Mouse (Mus musculus) lung, postnatal 36 days (tissue): ENCODE measurements around the gene Fasn.
"Not testable (repeated sequence)": the region's sequence is repeated elsewhere in the genome, so short reads cannot be mapped to it uniquely, and the experiment has no call there.

Source experiments
- DNase-seq: peaks from one replicate; pipeline ENCODE4 v3.0.0; 2022; ENCODE audit warnings: mixed read lengths

Gene Fasn

DNA sequence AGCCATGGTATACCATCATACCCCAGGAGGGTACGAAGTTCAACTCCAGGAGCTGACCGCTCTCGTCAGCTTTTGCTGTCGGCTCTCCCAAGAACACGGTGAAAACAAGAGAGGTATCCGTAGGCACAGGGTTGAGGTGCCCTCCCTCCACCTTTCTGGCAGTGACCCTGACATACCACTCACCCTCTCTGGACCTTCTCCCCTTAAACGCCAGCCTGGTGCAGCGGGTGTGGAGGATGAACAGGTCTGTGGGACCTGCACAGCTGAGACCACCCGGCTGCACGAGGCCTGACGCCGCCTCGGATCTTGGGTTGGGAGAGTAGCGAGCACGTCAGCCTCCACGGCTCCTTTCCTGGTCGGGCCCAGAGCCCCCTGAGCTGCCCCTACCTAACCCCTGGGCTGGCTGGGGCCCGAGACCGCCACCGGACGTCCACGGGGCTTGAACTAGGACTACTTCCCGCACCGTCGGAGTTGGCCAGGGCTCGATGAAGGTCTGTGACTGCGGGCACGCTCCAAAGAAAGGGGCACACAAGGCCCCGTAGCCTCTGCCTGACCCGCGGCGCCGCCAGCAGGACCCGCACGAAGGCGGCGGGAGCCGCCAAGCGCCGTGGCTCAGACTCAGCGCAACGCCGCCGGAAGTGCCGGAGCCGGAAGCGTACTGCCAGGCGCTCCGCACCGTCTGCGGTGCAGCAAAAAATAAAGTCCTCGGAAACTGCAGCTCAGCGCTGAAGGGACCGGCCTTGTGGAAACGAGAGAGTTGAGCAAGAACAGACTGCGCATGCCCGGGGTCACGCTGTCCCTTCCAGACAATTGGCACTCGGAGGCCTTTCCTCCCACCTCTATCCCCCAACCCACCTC lies 28.4 kb downstream of the Fasn start, which contains the start of gene Dus1l:
Gene Dus1l, minus strand, starts transcription at position 648 of the 858 bp plus-strand sequence.
- DNase-seq = peak; percentile 97

DNA sequence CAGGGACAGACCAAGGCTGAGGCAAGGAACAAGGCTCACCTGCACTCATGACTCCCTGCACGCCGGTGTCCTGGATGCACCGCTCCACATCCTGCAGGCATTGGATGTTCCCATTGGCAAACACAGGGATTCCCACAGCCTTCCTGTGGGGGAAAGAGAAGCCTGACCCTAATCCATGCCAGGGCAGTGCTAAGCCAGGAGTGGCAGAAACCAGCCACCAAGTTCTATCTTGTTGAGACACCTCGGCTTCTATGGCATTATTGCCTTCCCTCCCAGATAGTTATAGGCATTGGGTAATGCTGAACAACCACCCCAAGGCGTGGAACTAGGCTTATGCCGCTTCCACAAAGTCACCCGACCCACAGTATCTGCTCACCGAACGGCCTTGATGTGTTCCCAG lies 31.7 kb downstream of the Fasn start:
- no peak for DNase-seq

DNA sequence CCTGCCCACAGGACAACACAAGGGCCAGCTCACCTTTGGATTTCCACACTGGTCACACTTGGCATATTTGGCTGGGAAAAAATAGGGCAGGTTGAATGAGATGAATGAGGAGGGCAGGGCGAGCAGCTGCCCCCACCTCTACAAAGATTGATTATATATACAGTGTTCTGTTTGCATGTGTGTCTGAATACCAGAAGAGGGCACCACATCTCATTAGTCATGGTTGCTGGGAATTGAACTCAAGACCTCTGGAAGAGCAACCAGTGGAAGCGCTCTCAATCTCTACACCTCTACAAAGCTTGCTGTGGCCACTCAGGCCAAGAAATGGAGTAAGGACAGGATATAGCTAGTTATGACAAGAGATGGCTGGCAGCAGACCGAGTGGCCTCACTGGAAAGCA lies 34.5 kb downstream of the Fasn start:
- no peak for DNase-seq

DNA sequence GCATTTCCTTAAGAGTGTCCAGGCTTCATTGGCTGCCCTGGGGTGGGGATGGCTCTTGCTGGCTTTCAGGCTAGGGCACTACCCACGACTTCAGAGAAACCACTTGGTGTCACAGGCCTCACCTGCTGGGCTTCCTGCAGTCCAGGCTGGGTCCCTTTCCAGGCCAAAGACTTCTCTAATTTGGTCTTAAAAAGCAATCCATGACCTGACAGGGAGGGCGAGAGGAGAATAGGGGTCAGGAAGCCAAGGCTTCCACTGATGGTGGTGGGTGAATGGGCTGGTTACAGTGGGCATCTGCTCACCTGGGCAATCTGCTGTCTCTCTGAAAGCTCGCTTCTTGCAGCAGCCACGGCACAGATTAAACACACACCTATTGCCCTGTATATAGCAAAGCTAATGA lies 35.0 kb downstream of the Fasn start:
- DNase-seq = no peak

DNA sequence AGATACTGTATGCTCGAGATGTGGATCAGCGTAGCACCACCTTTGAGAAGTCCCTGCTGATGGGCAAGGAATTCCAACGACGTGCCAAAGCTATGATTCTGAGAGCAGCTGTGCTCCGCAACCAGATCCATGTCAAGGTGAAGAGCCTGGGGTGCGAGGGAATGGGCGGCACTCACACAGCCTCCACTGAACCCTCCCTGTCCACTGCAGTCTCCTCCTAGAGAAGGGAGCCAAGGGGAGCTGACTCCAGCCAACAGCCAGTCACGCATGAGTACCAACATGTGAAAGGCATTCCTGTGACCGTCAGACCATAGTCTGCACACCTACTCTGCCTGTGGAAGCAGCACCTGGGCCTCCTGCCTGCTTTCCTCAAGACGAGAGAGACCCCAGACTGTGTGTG lies 35.9 kb downstream of the Fasn start:
- DNase-seq = not testable (repeated sequence)

DNA sequence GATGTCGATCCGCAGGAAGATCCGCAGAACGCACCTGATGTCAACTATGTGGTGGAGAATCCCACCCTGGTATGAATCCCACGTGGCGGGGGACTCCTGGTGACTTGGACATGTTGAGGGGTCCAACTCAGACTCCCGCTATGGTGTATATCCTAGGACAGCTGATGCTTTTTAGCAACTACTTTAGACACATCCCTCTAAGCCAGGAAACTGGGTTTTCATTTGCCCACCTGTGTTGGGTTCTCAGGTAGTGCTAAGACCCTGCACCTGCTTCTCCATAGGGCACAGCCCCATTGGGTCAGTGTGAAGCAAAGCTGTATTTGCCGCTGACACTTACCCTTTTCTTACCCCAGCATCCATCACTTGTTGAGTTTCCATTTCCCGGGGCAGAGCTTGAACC lies 39.2 kb downstream of the Fasn start:
- DNase-seq = no peak

DNA sequence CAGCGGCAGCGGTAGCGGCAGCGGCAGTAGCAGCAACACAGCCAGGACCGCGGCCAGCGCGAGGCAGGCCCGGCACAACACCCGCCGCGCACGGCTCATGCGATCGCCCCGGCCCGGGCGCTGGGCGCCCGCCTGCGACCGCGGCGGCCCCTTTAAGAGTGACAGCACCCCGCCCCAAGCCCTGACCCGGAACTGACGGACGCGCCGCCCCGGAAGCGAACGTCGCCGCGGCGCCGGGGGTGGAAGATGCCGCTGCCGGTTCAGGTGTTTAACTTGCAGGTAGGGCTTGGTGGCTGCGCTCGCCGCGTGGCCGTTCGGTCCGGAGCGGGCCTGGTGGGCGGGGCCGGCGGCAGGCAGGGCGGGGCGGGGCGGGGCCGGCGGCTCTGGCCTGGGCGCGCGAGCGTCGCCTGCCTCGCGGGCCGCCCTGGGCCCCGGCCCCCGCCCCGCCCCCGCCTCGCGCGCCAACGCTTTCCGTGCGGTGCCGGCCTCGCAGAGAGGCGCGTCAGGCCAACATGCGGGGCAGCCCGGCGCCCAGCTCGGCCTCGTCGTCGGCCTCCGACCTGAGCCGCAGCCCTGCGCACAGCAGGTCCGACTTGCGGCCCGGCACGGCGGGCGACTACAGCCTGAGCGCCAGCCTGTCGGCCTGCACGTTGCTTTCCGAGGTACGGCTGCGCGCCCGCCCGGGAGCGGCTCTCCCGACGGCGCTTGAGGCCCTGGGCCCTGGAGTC lies 40.1 kb downstream of the Fasn start, which contains the start of the genes Rfng and Gps1:
Gene Rfng, minus strand, starts transcription at position 144 of the 728 bp plus-strand sequence.
Gene Gps1, plus strand, starts transcription at position 209 of the 728 bp plus-strand sequence.
- peak; percentile 86 for DNase-seq

DNA sequence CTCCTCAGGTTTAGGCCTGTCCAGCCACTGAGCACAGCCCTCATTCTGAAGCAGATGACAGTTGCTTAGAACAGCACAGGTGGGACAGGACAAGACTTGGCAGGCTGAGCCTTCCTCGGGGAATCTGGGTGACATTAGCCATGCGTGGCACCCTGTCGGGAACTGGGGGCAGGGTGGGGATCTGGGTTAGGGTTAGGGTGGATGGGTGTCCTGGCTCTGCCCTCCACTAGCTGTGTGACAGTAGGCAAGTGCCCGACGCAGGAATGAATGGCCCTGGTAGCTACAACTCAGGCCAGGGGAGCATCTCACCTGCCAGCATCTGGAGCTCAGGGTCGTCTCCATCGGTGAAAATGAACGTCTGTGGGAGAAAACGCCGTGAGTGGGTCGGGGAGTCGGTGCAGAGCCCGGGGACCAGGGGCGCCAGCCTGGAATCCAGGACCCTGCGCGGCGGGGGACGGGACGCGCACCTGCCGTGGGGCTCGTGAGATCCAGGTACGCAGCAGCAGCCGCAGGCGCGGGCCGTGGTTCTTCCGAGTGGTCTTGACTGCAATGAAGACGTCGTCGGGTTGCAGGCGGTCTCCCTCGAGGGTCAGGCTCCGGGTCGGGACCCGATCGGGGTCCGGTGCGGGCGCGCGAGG lies 40.8 kb downstream of the Fasn start:
- no peak for DNase-seq

DNA sequence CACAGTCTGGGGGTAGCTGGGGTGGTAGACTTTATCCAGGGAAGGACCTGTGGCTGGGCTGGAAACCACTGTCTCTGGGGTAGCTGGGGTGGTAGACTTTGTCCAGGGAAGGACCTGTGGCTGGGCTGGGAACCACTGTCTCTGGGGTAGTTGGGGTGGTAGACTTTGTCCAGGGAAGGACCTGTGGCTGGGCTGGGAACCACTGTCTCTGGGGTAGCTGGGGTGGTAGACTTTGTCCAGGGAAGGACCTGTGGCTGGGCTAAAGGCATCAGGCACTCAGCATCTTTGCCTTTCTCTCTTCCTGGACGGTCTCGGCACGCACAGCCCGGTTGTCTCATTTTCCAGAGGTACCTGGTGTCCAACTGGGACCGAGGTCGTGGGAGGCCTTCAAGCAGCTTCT lies 43.0 kb downstream of the Fasn start:
- not testable (repeated sequence) for DNase-seq

DNA sequence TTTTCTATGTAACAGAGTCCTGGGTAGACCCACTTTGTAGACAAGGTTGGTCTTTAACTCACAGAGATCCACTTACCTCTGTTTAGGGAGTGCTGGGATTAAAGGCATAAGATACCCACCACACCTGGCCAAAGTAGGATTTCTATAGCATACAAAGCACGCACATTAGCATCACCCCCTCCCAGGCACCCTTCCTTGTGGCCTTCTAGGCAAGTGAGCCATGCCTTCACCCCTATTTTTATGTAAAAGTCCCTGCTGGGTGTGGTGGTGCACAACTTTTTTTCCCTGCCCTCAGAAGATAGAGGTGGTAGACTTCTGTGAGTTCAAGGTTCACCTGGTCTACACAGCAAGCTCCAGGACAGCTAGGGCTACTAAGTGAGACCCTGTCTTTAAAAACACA lies 44.5 kb downstream of the Fasn start:
- no peak for DNase-seq

DNA sequence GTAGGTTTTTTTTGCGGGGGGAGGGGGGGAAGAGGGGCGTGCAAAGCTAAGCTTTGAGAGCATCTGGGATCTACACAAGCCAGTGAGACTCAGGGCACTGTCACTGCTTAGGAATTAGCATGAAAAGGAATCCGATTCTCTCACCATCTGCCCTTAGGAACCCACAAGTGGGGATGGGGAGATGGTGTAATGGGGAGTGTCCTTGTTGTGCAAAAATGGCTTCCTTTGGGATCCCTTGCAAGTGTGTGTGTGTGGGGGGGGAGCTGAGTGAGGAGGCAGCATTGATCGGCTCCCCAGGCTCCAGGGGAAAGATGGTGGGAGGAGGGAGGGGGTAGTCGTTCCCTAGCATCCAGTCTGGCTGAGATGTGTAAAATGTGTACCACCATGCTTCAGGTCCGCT lies 47.2 kb downstream of the Fasn start:
- DNase-seq = no peak

DNA sequence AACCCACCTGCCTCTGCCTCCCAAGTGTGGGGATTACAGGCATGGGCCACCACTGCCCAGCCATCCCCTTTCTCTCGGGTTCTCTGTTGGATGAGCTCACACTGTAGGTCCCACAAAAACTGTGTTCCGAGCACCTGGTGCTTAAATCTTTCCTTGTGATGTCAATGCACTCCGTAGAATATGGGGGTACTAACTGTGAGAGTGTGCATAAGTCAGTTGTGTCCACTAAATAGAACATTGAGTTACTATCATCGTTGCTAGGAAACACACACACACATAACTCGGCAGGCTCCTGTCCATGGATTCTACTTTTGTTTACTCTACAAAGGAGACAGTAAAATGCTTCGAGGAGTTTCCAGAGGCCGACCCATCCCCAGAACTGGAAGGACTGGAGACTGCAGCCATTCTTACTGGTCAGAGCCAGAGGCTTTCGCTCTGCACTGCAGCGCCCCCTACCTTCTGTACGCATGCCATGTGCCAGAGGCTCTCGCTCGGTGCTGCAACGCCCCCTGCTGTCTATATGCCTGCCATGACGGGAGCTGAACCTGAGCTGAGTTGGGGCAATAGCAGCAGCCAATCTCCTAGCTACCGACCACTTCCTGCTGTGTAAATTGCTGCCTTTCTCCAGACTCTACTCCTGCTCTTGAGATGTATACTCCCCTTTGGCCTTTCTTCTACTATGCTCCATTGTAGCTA lies 48.4 kb downstream of the Fasn start:
- peak; percentile 96 for DNase-seq

DNA sequence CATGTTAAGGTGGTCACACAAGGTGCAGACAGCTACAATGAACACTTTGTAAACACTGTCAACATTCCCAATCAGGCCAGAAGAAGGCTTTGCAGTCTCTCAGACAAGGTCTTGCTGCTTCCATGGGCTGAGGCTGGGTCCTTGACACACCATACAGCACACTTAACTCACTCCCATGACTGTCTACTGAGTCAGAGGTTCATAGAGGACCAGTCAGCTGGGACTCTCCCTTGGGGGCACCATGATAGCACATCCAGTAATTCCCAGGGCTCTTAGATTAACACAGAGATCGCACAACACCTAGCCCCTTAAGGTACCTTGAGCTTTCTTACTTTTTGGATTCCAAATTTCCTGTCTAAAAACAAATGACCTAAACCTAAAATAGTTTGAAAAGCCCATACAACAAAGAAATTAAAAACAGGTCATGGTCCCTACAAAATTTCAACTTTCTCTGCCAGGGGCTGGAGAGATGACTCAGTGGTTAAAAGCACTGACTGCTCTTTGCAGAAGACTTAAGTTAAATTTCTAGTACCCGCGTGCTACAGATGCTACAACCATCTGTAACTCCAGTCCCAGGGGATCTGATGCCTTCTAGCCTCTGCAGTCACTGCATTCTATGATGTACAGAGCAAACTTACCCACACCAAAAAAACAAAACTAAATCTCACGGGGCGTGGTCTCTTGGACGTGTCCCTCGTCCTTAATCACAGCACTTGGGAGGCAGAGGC lies 50.7 kb downstream of the Fasn start:
- DNase-seq = no peak

DNA sequence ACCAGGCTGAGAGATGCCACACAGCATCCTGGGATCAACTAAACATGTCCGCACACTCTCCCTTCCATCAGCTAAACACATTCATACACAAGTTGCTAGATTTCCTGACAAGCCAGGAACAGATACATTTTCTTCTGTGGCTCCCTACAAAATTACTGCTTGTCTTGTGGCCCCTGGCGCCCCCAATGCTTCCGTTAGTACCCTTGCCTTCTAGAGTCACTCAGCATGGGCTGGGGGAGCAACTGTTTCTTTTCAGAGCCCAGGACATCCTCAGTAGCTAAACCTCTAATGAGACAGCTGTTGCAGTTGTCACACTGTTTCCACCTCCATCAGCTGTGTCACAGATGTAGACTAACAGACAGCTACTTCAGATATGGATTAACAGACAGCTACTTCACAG lies 51.6 kb downstream of the Fasn start:
- no peak for DNase-seq

DNA sequence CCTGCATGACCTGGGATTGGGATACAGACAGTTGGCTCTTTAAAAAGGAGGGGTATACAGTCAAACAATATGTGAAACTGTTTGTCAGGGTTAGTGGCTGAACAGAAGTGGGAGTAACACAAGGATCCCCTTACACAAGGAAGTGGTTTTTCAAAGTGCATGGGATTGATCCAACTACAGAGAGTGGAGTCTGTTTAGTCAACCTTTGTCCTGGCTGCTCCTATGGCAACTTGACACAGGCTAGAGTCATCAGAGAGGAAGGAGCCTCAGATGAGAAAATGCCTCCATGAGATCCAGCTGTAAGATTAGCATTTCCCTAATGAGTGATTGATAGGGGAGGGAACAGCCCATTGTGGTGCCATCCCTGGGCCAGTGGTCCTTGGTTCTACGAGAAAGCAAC lies 56.1 kb downstream of the Fasn start:
- peak; percentile 58 for DNase-seq

DNA sequence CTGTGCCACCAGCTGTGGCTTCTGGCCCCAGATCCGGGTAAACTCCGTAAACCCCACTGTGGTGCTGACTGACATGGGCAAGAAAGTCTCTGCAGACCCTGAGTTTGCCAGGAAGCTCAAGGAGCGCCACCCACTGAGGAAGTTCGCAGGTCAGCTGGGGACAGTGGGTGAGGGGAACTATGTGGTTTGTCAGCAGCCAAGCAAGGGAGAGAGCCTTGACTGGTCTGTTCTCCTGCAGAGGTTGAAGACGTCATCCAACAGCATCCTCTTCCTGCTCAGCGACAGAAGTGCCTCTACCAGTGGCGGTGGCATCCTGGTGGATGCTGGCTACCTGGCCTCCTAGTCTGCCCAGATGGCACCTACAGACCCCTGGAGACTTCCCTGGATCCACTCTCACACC lies 57.3 kb downstream of the Fasn start:
- not testable (repeated sequence) for DNase-seq

DNA sequence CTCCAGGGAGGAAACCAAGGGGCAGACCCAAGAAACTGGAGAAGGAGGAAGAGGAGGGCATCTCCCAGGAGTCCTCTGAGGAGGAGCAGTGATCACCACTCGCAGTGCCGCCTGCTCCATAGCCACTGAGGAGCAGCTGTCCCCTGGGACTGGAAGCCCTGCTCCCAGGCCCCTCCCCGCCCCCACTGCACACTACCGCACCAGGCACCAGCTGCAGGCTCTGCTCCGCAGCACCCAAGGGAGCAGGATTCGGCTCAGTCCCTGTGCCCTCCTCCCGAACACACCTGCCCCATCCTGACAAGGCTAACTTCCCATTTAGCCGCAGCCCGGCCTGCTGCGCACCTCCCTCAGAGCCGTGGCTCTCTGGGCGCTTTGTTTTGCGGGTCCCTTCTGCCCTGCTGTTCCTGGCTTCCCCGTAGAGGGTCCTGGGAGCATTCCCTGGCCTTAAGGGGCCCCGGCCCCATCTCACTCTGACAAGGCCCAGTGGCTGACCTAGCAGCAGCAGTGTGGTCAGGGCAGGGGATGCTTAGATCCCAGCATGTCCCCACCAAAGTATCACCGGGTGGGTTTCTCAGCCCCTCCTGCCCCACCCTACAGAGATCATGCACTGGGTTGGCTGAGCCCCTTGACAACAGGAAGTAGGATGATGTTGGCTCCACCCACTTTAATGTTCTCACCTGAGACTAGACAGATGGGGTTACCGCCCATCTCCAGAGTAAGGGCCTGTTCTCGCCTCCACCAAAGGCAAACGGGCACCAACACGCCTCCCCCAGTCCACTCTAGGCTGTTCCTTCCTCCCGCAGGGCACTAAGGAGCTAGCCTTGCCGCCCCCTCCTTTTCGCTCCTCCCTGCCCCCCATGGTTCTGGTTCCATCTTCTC lies 61.0 kb downstream of the Fasn start:
- not testable (repeated sequence) for DNase-seq

DNA sequence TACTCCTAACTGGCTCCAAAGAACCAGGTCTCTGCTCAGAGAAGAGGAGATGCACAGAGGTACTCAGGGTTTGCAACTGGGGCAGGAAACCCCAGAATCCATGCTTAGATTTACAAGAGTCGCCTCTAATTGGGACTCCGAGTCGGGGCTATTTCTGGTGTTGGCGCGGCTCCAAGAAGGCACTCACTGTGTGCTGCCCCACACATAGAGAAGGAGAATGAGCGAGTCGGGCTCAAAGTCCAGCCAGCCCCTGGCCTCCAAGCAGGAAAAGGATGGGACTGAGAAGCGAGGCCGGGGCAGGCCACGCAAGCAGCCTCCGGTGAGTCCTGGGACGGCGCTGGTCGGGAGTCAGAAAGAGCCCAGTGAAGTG lies 61.7 kb downstream of the Fasn start, which contains the start of gene Hmga1b:
Gene Hmga1b, plus strand, starts transcription at position 123 of the 370 bp plus-strand sequence.
- DNase-seq = not testable (repeated sequence)

DNA sequence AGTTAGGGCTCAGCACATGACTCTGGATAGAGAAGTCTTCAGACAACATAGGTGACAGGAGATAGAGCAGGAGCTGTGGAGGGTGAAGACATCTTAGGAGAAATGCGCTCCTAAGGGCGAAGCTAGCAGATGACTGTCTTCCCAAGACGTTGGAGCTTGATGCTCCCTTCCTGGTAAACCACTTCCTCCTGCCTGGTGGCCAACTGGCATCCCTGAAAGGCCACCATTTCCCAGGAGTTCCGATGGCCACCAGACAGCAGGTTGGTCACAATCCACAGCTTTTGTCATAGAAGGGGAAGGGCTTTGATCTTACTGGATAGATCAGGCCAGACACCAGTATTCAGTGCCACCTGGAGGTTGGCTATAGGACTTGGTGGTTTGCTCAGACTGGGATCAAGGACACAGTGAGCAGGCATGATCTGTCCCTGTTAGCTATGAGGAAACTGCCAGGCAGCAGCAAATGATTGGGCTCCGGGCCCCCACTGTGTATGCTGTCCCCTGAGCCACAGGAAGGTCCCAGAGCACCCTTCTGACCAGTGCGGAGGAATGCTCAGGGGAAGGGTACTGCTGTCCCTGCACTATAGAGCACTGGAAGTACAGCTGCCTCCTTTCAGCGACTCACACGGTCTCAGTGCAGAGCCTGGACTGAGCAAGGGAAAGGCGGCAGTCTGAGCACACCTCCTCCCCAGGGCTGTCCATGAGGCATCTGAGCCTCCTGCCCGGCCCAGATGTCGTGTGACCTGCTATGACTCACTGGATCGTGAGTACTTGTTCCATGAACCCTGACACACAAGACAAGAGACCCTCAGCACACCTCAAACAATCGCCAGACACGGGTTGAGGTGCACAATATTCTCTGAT lies 62.3 kb downstream of the Fasn start:
- DNase-seq = no peak

DNA sequence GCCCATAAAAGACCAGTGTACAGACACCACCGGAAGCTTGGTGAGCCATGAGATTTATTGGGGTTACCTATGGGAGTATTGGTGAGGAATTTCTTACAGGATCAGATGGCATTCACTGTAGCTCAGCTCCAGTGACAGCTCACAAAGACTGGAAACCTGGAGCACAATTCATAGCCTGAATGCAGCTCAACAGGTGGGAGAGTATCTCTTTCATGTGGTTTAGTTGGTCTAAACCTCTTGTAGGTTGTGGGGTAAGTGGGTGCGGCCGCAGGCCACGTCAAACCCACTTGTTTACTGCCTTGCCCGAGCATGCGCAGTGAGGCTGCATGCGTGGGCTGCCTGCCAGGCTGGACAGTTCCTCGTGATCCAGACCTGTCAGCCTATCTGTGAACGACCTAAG lies 64.1 kb downstream of the Fasn start:
- no peak for DNase-seq
